Mouse (Mus musculus) olfactory bulb, adult 2 months (tissue): ENCODE measurements around the gene Car10.

Experiments used
- CTCF ChIP-seq: fragments of 200-500 bp; IDR thresholded peaks from 2 replicates; pipeline ENCODE4 v1.5.1; 2012; ENCODE audit warnings: low read depth, mild to moderate bottlenecking, low read length, moderate library complexity; ENCODE audit not compliant: insufficient read depth
- POLR2A ChIP-seq: fragments of 200-500 bp; IDR thresholded peaks from 2 replicates; pipeline ENCODE4 v1.6.1; 2012; ENCODE audit warnings: mild to moderate bottlenecking, low read depth, low read length, moderate library complexity; ENCODE audit not compliant: insufficient read depth

DNA sequence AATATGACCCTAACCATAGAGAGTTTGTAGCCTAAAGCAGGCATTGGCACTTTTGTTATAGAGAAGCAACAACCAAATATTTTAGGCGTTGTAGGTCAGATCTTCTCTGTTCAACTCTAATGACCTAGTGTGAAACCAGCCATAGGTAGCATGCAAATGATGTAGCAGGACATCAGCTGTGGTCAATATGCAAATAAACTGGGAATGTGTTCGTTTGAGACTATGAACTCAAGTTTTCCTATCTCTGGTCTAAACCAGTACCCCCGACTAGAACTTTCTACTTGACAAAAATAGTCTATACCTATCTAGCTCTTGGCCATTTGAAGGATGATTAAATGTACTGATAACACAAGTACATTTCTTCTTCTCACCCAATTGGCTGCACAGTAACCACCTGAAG is 501.9 kb downstream of the Car10 start:
- no peak for TF ChIP-seq CTCF
- TF ChIP-seq POLR2A: no peak
